Mouse (Mus musculus) embryonic facial prominence, embryonic 15.5 days (tissue): ENCODE results near the gene Rhbdd2. TPM values are rescaled to one million over a fixed set of nuclear protein-coding genes. Genes with fewer than 3 reads are reported as not detected.

Source experiments
- ATAC-seq: fragments of 200-750 bp; cut with Nextera tagmentation; 2 replicates; pipeline ENCODE4 v1.8.0; 2017; ENCODE audit warnings: low read depth, moderate TSS enrichment; ENCODE audit not compliant: insufficient number of reproducible peaks, low FRiP score, low TSS enrichment
- H3K27ac ChIP-seq: fragments of 300-500 bp; sonication (generic); replicated peaks from 2 replicates; pipeline ENCODE4 v1.5.1; 2015; ENCODE audit warnings: mild to moderate bottlenecking, inconsistent platforms
- H3K27me3 ChIP-seq: fragments of 300-500 bp; sonication (generic); 2 replicates; pipeline ENCODE4 v1.6.1; 2015; ENCODE audit warnings: inconsistent platforms
- H3K36me3 ChIP-seq: fragments of 300-500 bp; sonication (generic); 2 replicates; pipeline ENCODE4 v1.6.1; 2015; ENCODE audit warnings: mild to moderate bottlenecking, inconsistent platforms
- H3K4me1 ChIP-seq: fragments of 300-500 bp; sonication (generic); 2 replicates; pipeline ENCODE4 v1.6.1; 2015; ENCODE audit warnings: inconsistent platforms
- H3K4me2 ChIP-seq: fragments of 300-500 bp; sonication (generic); replicated peaks from 2 replicates; pipeline ENCODE4 v1.6.1; 2015; ENCODE audit warnings: mild to moderate bottlenecking, inconsistent platforms
- H3K4me3 ChIP-seq: fragments of 300-500 bp; sonication (generic); replicated peaks from 2 replicates; pipeline ENCODE4 v1.5.1; 2015; ENCODE audit warnings: mild to moderate bottlenecking, inconsistent platforms
- H3K9ac ChIP-seq: fragments of 300-500 bp; sonication (generic); 2 replicates; pipeline ENCODE4 v1.6.1; 2015; ENCODE audit warnings: inconsistent platforms
- H3K9me3 ChIP-seq: fragments of 300-500 bp; sonication (generic); replicated peaks from 2 replicates; pipeline ENCODE4 v1.6.1; 2016; ENCODE audit warnings: inconsistent platforms
- WGBS: fragments of 180-500 bp; shearing (Covaris S2); methylation state at CpG from one replicate; pipeline ENCODE4 v1.1.7; 2015; 5-methylcytosine and 5-hydroxymethylcytosine counted together
- polyA plus RNA-seq: library from polyadenylated mRNA; unstranded; fragments of >200 nt; fragmentation: Nextera tagmentation; extraction: Ambion mirVana; gene quantifications from 2 replicates; pipeline ENCODE4 v1.2.1, GENCODE M21; 2015

The Rhbdd2 gene
- polyA plus RNA-seq, 1 experiment from 2014 or later = 39.9 TPM

DNA sequence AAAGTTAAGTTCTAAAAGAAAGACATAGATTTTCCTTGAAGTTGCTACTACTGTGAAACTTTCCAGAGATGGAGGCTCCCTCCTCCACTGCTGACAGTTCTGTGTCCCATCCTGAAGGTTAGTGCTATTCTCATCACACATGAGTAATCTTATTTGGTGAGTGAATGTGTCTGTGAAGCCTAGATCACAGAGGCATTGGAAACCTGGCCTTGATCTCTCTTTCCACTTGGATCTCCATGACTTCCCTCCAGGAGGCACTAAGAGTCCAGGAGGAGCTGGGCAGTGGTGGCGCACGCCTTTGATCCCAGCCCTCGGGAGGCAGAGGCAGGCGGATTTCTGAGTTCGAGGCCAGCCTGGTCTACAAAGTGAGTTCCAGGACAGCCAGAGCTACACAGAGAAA is 49.6 kb downstream of the Rhbdd2 start:
- Histone ChIP-seq H3K27me3 (no peaks in the 10 kb centered on the region), H3K4me1 (no peaks in the 10 kb centered on the region), H3K9me3 (no peaks in the 10 kb centered on the region), H3K4me3 (no peak overlapping the region), H3K4me2 (no peak overlapping the region), H3K9ac (no peak overlapping the region), H3K36me3 (no peaks in the 10 kb centered on the region), H3K27ac (no peak overlapping the region)
- WGBS = 93% methylated on average over 5 of the region's 5 CpGs
- no peak for ATAC-seq

DNA sequence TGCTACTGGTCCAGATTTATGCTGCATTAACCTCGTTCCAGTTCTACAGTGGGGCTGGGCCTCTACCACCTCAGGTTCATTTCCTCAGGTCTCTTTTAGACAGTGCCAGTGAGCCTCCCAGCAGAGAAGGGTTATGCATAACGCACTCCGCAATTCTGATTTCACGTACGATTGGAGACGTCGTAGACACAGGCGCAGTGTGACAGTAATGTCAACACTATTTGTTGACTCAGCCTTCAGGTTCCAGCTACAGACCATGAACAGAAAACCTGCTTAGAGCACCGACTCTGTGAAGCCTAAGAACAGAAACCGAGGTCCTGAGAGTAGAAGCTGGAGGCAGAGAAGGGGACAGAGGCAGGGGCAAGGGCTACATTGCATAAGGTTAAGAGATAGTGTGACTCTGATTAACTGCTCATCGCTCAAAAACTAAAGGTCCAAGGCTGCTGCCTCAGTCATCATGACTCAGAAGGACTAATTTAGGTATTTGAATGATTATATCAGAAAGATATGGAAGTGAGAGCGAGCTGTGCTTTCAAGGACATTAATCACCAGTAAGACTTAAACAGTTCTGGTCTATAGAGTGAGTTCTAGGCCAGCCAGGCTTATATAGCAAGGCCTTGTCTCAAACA is 50.6 kb downstream of the Rhbdd2 start:
- no peaks in the 10 kb centered on the region for H3K27me3 ChIP-seq
- no peak overlapping the region for H3K9ac ChIP-seq
- no peak for ATAC-seq
- no peaks in the 10 kb centered on the region for H3K36me3 ChIP-seq
- H3K4me2 ChIP-seq = no peak overlapping the region
- no peak overlapping the region for H3K4me3 ChIP-seq
- WGBS = 85% methylated on average over 12 of the region's 12 CpGs
- no peak overlapping the region for H3K27ac ChIP-seq
- 0 out of 2 replicates have a peak, but pooled peaks cover 2% of the 10 kb centered on the region for H3K4me1 ChIP-seq
- no peaks in the 10 kb centered on the region for H3K9me3 ChIP-seq

DNA sequence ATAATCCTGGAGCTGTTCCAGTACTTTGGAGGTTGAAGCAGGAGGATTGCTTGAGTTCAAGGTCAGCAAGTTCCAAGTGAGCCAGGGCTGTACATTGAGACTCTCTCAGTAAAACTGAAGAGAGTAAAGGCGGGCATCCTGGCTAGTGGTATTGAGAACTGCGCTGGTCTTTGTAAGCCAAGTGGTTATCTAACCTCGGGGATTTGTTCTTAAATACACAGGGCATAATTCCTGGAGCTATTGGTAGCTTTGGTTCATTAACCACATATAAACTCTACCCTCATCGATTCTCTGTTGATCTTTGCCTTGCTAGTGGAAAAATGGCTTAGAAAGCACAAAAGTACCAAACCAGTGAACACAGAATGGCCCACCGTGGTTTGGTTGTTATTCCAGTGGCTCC is 58.0 kb downstream of the Rhbdd2 start:
- no peak for ATAC-seq
- no peak overlapping the region for H3K27ac ChIP-seq
- H3K4me3 ChIP-seq = peak overlapping the region; percentile 83; the same call in 1 of the 2 replicates
- peak overlapping the region; percentile 90 for H3K4me2 ChIP-seq
- 81% methylated on average over 5 of the region's 5 CpGs for WGBS
- H3K9me3 ChIP-seq = no peaks in the 10 kb centered on the region
- H3K4me1 ChIP-seq = peaks cover 25% of the 10 kb centered on the region
- no peaks in the 10 kb centered on the region for H3K27me3 ChIP-seq
- H3K36me3 ChIP-seq = no peaks in the 10 kb centered on the region
- no peak overlapping the region for H3K9ac ChIP-seq

DNA sequence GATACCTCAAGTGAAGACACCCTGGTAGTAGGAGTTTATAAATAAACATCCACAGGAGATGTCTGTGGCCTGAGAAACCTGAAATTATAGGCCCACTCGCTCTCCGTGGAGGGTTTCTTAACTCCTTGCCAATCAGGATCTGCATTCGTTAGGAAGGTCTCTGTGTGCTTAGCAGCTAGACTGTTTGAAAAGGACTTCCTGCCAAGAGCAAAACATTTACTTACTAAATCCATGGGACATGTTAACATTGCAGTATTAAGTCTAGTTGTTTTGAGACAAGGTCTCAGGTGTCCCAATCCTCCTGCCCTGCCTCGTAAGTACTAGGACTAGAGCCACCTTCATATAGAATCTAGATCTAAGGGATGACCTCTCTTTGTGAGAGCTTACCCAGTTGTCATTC is 58.8 kb downstream of the Rhbdd2 start:
- Histone ChIP-seq H3K4me1 (peaks cover 25% of the 10 kb centered on the region), H3K9ac (no peak overlapping the region), H3K36me3 (no peaks in the 10 kb centered on the region), H3K4me2 (no peak overlapping the region), H3K27ac (no peak overlapping the region), H3K9me3 (no peaks in the 10 kb centered on the region), H3K27me3 (no peaks in the 10 kb centered on the region), H3K4me3 (no peak overlapping the region)
- ATAC-seq = no peak
- 67% methylated on average over 4 of the region's 4 CpGs for WGBS

DNA sequence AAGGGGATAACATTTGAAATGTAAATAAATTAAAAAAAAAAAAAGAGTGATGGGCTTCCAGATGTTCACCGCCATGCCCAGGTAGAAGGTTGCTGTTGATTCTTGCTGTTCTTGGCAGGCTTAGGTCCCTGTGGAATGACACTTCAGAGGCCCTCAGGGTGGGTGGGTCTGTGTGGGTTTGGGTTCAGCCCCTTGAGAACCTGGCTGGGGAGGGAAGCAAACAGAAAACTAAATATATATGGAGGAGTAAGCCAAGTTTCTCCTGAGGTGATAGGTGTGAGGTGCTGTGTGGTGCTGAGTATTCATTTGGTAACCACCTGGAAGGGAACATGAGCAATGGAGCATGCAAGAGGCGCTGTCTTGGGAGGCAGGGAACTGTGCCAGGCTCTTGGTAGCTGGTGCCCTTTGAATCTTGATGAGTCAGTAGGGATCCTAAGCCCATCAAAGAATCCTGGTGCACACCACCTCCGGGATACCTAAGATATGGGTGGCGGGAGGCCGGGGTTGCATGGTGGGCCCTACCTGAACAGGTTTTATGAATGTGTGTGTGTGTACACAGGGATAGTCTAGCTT is 60.9 kb downstream of the Rhbdd2 start:
- no peak overlapping the region for H3K9ac ChIP-seq
- WGBS = 86% methylated on average over 5 of the region's 5 CpGs

DNA sequence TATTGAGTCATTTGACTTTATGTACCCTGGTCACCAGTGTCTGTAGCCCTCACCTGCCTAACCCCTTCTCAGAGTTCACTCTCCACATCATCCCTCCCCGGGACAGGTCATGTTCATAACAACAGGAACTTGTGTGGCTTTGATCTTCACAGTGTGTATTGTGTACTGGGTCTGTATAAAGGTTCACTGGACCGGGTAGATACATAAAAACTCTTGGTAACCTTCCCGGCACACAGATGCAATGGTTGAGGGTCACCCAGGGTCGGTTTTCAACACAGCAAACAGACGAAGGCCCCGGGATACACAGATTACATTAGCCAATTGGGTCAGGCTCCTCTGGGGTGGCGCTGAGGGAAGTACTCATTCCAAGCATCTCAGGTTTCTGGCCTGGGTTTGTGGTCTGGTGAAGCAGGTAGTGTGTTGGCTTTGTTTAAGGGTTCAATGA is 62.9 kb downstream of the Rhbdd2 start:
- peaks cover 8% of the 10 kb centered on the region for H3K4me1 ChIP-seq
- no peak overlapping the region for H3K27ac ChIP-seq
- 36% methylated on average over 7 of the region's 7 CpGs for WGBS
- no peak for ATAC-seq
- no peak overlapping the region for H3K9ac ChIP-seq
- no peak overlapping the region for H3K4me3 ChIP-seq
- peaks cover 8% of the 10 kb centered on the region; the same call in 1 of the 2 replicates for H3K36me3 ChIP-seq
- no peaks in the 10 kb centered on the region for H3K27me3 ChIP-seq
- no peaks in the 10 kb centered on the region for H3K9me3 ChIP-seq
- H3K4me2 ChIP-seq = no peak overlapping the region

More for the DNA sequence above, 60.9 kb downstream of the Rhbdd2 start:
- peaks cover 20% of the 10 kb centered on the region for H3K4me1 ChIP-seq
- 0 out of 2 replicates have a peak, but pooled peaks cover 1% of the 10 kb centered on the region for H3K36me3 ChIP-seq
- H3K27me3 ChIP-seq = no peaks in the 10 kb centered on the region
- H3K4me2 ChIP-seq = no peak overlapping the region
- H3K4me3 ChIP-seq = no peak overlapping the region
- ATAC-seq = no peak
- H3K27ac ChIP-seq = no peak overlapping the region
- no peaks in the 10 kb centered on the region for H3K9me3 ChIP-seq

Other genes starting within 250 kb of the Rhbdd2 start
- gene Pom121, start 238.1 kb upstream of the Rhbdd2 start, polyA plus RNA-seq = 12.7 and 13.5 TPM in 2 replicates
- 32.0 and 35.6 TPM in 2 replicates for gene Hip1, start 87.5 kb upstream of the Rhbdd2 start, polyA plus RNA-seq
- not detected in 2 replicates for gene Ccl26, start 69.0 kb upstream of the Rhbdd2 start, polyA plus RNA-seq
- gene Ccl24, start 59.6 kb upstream of the Rhbdd2 start, polyA plus RNA-seq = 2.7 and 2.8 TPM in 2 replicates
- gene Por, start 37.4 kb downstream of the Rhbdd2 start, polyA plus RNA-seq = 87.2 and 99.7 TPM in 2 replicates
- 38.7 and 42.7 TPM in 2 replicates for gene Tmem120a, start 111.8 kb downstream of the Rhbdd2 start, polyA plus RNA-seq
- gene Styxl1, start 145.8 kb downstream of the Rhbdd2 start, polyA plus RNA-seq = 1.9 and 3.1 TPM in 2 replicates
- 475 and 482 TPM in 2 replicates for gene Mdh2, start 145.9 kb downstream of the Rhbdd2 start, polyA plus RNA-seq
- gene Srrm3, start 174.3 kb downstream of the Rhbdd2 start, polyA plus RNA-seq = 0.83 and 1.1 TPM in 2 replicates